32 mouse cellular contexts compared by ENCODE assay signal in genomic region chr10:18491952-18492351, GRCm38 (mm10). TPM values are rescaled to one million over a fixed set of nuclear protein-coding genes. Genes with fewer than 3 reads are reported as not detected.
DNase-seq lines count a peak whose midpoint lies in the region; ATAC-seq and TF ChIP-seq lines count a peak whose summit lies in the region.
"Had no signal": no experiment of that assay in that cellular context is flagged by ENCODE, and none has a peak within 500 bp of the region (broad histone marks: within the 10 kb centered on the region; RNA-seq: fewer than 3 reads in every experiment).

No protein-coding gene starts in this region.

- H3K27ac ChIP-seq in intestine, postnatal 0 days (ENCODE audit: low read depth, low read length) = no peak overlapping the region
- no peak overlapping the region for H3K27ac ChIP-seq in limb, embryonic 10.5 days
- H3K27ac ChIP-seq: embryonic facial prominence, embryonic 12.5 days; embryonic facial prominence, embryonic 15.5 days; gastrocnemius, adult 2 months; heart, adult 2 months; hindbrain, embryonic 14.5 days; hindbrain, postnatal 0 days had no signal

- WGBS in intestine, postnatal 0 days = 37% methylated on average over 4 of the region's 4 CpGs
- 77% methylated on average over 4 of the region's 4 CpGs for WGBS in limb, embryonic 10.5 days

- intact Hi-C loops in heart, postnatal 25 days (cut with DNase I) = no loop called here

- 0 out of 2 replicates have a peak, but pooled peaks have one; percentile 50 for ATAC-seq in common myeloid progenitor, adult 5-6 weeks (replicated peaks; ENCODE audit: low read depth, poor library complexity, severe bottlenecking)
- peak; percentile 47; the same call in 1 of the 2 replicates for ATAC-seq in intestine, postnatal 0 days
- ATAC-seq: activated CD4-positive, CD25-positive, alpha-beta regulatory T cell, adult 4 months; forebrain, embryonic 14.5 days; forebrain, postnatal 0 days; hindbrain, postnatal 0 days; inflammation-experienced regulatory T-cells, adult 6 months had no signal

- H3K9ac ChIP-seq in intestine, postnatal 0 days (ENCODE audit: low read depth, low read length) = no peak overlapping the region
- H3K9ac ChIP-seq: embryonic facial prominence, embryonic 12.5 days; embryonic facial prominence, embryonic 15.5 days; forebrain, postnatal 0 days; heart, embryonic 15.5 days; hindbrain, embryonic 14.5 days had no signal

- H3K4me2 ChIP-seq in intestine, postnatal 0 days (replicated peaks; ENCODE audit: low read depth) = no peak overlapping the region
- H3K4me2 ChIP-seq: embryonic facial prominence, embryonic 12.5 days; embryonic facial prominence, embryonic 15.5 days; heart, embryonic 11.5 days; heart, embryonic 15.5 days; hindbrain, embryonic 14.5 days had no signal

- H3K4me3 ChIP-seq in intestine, postnatal 0 days (ENCODE audit: low read depth, low read length) = no peak overlapping the region
- no peak overlapping the region for H3K4me3 ChIP-seq in limb, embryonic 10.5 days
- H3K4me3 ChIP-seq: embryonic facial prominence, embryonic 12.5 days; embryonic facial prominence, embryonic 15.5 days; gastrocnemius, adult 2 months; heart, adult 2 months; heart, embryonic 15.5 days had no signal

- H3K27me3 ChIP-seq in intestine, postnatal 0 days (replicated peaks; ENCODE audit: control insufficient read depth, insufficient read depth, low read length) = no peaks in the 10 kb centered on the region
- no peaks in the 10 kb centered on the region for H3K27me3 ChIP-seq in limb, embryonic 10.5 days (ENCODE audit: low read depth, poor library complexity, severe bottlenecking)
- H3K27me3 ChIP-seq: CH12.LX; embryonic facial prominence, embryonic 12.5 days; embryonic facial prominence, embryonic 15.5 days; heart, embryonic 15.5 days had no signal

- 0 out of 2 replicates have a peak, but pooled peaks cover 2% of the 10 kb centered on the region for H3K4me1 ChIP-seq in intestine, postnatal 0 days (replicated peaks; ENCODE audit: control insufficient read depth, insufficient read depth, low read length)
- H3K4me1 ChIP-seq in limb, embryonic 10.5 days = no peaks in the 10 kb centered on the region
- H3K4me1 ChIP-seq: embryonic facial prominence, embryonic 12.5 days; embryonic facial prominence, embryonic 15.5 days had no signal

- H3K9me3 ChIP-seq in intestine, postnatal 0 days (ENCODE audit: control insufficient read depth) = no peaks in the 10 kb centered on the region
- H3K9me3 ChIP-seq in limb, embryonic 10.5 days (replicated peaks) = no peaks in the 10 kb centered on the region
- H3K9me3 ChIP-seq: embryonic facial prominence, embryonic 12.5 days; embryonic facial prominence, embryonic 15.5 days; G1E; heart, embryonic 15.5 days had no signal

- H3K36me3 ChIP-seq in intestine, postnatal 0 days (ENCODE audit: control insufficient read depth, insufficient read depth) = no peaks in the 10 kb centered on the region; the same call in none of the 2 replicates
- H3K36me3 ChIP-seq in limb, embryonic 10.5 days = no peaks in the 10 kb centered on the region
- H3K36me3 ChIP-seq: embryonic facial prominence, embryonic 12.5 days; embryonic facial prominence, embryonic 15.5 days; G1E; heart, embryonic 15.5 days had no signal

- peak; percentile 21 for DNase-seq in heart, adult 11 months
- DNase-seq in heart, postnatal 25 days (ENCODE audit: low spot score) = no peak
- peak; percentile 97 for DNase-seq in 416B (ENCODE audit: low read depth)
- DNase-seq in embryo, embryonic 10.5 days (ENCODE audit: low spot score) = no peak
- no peak for DNase-seq in limb, embryonic 10.5 days (ENCODE audit: low spot score)
- no peak for DNase-seq in ovary, postnatal 10 days (ENCODE audit: low spot score)
- DNase-seq: adrenal gland, adult 8-10 months; adrenal gland, postnatal 25 days; B cell, adult 2 months; cerebellum, adult 11-12 months; cerebellum, adult 8-10 months; cerebellum, postnatal 10 days; cerebellum, postnatal 36 days; forebrain, postnatal 0 days; gastrocnemius, adult 2 months; gastrocnemius, postnatal 25 days; heart, adult 2 months; heart, postnatal 10 days; heart, postnatal 4 days had no signal

- TF ChIP-seq CTCF in intestine, postnatal 0 days (IDR thresholded peaks at IDR 0.05; ENCODE audit: low read depth) = no peak

RNA-seq across cellular contexts. Expression of gene Hebp2, which starts 53.9 kb away (rescaled TPM):
- under 1 TPM; 0.50 to 0.70 TPM for total RNA-seq in heart, postnatal 25 days (2021)
- 0.59 and 0.82 TPM in 2 replicates for total RNA-seq in common myeloid progenitor, adult 5-6 weeks (2017)
- polyA plus RNA-seq in intestine, postnatal 0 days (2015; fragmentation: Nextera tagmentation; extraction: Ambion mirVana) = 3.6 and 4.0 TPM in 2 replicates
- polyA plus RNA-seq in limb, embryonic 10.5 days (2016; fragmentation: Nextera tagmentation; extraction: Ambion mirVana) = 19.8 TPM in 2 replicates
- total RNA-seq: G1E had no signal
- polyA plus RNA-seq: activated CD4-positive, CD25-positive, alpha-beta regulatory T cell, adult 4 months; G1E; inflammation-experienced regulatory T-cells, adult 6 months had no signal

Comparison
In these comparisons a context has a peak if more than half of its experiments do, and no peak if none do; other contexts are left out.
1. DNase-seq: peak in heart, adult 11 months (single experiment) and 416B (single experiment); none in heart, postnatal 25 days (single experiment), embryo, embryonic 10.5 days (single experiment), limb, embryonic 10.5 days (single experiment) and ovary, postnatal 10 days (single experiment).